Mouse (Mus musculus) ES-Bruce4 (cell line): ENCODE measurements around the gene Ccnb1.

Experiments
- CTCF ChIP-seq: IDR thresholded peaks from one replicate; pipeline ENCODE4 v1.8.1; 2011; ENCODE audit warnings: low read depth, low read length
- EP300 ChIP-seq: IDR thresholded peaks from 2 replicates; pipeline ENCODE4 v1.6.1; 2011; ENCODE audit warnings: low read depth, low read length; ENCODE audit not compliant: insufficient read depth

DNA sequence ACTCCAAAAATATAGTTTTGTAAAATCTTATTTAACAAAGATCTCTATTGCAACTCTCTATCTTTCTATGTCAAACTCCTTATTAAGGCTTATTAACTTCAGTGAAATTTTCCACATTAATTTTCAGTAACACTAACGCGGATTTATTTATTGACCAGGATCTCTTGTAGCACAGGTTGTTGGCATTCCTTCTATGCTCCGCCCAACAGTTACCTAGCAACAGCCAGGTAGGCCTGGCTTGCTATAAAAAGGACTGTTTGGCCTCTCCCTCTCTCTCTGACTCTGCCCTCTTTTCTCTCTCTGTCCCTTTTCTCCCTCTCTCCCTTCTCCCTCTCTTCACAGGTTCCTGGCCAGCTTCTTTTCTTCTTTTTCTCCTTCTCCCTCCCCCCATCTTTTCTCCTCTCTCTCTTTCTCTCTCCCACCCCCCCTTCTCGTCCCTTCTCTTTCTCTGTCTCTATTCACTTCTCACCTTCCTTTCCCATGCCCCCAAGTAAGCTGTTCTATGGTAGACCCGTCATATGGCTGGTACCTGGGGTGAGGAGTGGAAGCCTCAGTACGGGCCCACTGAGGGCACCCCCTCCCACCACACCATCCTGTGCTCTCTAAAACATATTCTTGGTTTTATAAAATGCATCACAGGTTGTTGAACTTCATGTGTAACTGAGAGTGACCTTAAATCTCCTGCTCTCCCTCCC is 1.1 kb upstream of the Ccnb1 start:
- TF ChIP-seq CTCF, result no peak
- TF ChIP-seq EP300, result no peak
